Mouse (Mus musculus): ENCODE measurements around the gene Gm8332.
"Not testable (repeated sequence)": the region's sequence is repeated elsewhere in the genome, so short reads cannot be mapped to it uniquely, and the experiment has no call there.

DNA sequence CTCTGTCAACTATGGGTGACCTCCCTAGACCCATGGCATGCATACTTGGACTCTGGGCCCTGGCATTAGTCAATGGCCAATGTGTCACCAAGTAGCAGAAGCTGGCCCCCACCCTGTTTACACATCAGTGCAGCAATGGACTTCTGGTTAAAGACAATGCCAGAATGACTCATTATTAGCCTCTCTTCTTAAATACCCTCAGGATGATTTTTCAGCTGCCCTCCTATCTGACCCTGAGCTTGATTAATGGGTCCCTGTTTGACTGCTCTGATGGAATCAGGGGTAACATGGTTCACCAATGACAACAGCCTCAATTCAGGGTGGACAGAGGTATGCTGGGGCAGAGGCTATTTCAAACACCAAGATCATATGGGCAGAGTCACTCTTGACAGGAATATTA lies 4.1 kb downstream of the Gm8332 start:
- TF ChIP-seq POLR2A (IDR thresholded peaks at IDR 0.05; ENCODE audit: borderline replicate concordance, extremely low read depth, insufficient read depth, insufficient read length, poor library complexity, severe bottlenecking); CTCF (IDR thresholded peaks at IDR 0.05; ENCODE audit: borderline replicate concordance, extremely low read depth, insufficient read depth, insufficient read length): not testable (repeated sequence)

Data from brain, embryonic 14.5 days (tissue).